Mouse (Mus musculus) kidney, postnatal 36 days (tissue): Measurements from ENCODE around the gene Btbd9.
"Not testable (repeated sequence)": the region's sequence is repeated elsewhere in the genome, so short reads cannot be mapped to it uniquely, and the experiment has no call there.

ENCODE experiments used
- DNase-seq, 2 experiments: peaks; one replicate each; pipeline ENCODE4 v3.0.0; 2021 to 2022; ENCODE audit warnings: mixed read lengths in 2 of 2

Btbd9 gene

DNA sequence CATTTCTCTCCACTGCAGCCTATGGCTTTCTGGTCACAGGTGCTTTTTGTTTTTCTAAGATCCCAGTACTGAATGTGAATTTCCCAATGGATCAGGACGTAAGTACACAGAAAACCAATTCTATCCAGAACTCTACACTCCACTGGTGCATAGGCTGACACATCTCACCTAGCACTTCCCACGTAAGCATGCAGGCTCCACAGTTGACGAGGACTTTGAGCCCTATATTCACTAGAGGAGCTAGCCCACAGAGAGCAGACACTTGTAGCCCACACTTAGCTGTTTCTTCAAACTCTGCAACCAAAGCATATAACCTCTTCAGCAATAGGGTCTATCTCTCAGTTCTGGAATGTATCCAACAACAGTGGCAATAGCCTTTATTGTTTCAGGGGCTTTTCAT is 19.8 kb downstream of the Btbd9 start:
- DNase-seq: no peak

DNA sequence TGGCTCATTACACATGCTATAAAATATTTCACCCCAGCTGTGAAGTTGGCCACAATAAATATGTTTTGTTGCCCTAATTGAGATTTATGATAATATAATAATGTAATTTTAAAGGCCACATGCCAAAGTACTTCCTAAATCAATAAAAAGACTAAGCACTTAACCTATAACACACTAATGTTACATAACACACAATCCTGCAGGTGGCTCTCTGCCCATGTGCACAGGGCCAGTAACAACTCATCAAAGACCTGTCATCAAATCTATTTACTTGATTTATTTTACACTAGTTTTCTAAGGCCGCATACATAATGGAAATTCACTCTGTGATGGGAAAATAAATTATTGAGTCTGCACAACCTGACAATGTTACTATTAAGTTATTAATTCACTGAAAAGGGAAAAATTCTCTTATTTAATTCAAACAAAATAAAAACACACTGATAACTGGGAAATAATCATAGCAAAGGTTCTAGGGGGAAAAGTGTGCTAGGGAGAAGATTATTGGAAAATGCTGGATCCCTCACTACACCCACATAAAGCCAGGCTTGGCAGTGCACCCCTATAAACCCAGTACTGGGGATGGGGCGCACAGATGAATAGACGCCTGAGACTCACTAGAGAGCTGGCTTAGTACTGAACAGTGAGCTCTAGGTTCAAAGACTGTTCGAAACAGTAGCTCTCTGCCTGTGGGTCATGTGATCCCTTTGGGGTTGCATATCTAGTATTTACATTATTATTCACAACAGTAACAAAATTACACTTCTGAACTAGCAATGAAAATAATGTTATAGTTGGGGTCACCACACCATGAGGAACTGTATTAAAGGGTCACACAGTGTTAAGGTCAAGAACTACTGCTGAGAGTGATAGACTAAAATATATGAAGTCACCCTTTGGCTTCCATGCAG is 23.0 kb downstream of the Btbd9 start:
- no peak for DNase-seq

DNA sequence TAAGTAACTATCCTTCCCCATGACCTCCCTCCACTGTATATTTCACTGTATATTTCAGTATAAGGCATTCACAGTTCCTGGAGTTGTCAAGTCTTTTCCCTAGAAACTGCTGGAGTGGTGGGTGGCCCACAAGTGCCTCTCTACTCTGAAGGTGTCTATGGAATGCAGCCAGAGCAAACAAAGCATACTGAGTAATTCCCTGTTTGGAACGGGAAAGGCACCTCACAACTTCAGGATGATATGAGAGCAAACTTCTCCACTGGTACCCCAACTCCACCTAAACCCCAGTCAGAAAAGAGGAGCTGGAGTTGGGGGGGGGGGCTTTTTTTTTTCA is 25.5 kb downstream of the Btbd9 start:
- no peak for DNase-seq

DNA sequence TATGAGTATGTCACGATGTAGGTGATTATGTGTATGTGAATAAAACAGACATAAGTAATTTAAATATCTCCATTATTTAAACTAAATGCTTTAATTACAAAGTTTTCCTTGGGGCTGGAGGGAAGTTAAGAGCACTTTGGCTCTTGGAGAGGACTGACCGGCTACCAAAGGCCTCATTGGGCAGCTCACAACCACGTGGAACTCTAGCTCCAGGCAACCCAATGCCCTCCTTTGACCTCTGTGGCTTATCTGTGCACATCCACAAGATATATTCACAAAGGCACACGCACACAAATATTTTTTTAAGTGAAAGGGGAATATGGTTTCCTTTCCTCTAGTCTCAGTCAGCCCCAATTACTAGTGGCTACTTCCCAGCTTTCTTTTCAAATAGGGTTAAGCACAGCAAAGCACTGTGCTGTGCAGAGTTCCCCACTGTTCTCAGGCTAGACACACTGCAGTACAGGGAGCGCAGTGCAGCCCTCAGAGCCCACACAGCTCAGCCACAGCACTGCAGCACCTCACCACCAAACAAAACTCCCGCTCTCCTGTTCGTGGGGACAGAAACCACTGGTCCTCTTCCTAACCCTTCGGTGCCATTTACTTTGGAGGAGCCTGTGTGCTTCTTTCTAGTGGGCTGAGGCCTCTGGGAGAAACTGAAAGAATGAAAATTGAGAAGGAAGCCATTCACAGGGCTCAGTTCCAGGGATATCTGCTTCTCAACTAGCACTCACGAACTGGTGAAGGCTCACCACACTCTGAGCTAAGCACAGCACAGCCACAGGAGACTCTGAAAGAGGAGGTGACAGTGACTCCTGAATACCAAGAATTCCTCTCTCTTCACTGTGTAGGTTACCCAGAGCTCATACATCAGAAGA is 26.2 kb downstream of the Btbd9 start:
- DNase-seq: no peak

DNA sequence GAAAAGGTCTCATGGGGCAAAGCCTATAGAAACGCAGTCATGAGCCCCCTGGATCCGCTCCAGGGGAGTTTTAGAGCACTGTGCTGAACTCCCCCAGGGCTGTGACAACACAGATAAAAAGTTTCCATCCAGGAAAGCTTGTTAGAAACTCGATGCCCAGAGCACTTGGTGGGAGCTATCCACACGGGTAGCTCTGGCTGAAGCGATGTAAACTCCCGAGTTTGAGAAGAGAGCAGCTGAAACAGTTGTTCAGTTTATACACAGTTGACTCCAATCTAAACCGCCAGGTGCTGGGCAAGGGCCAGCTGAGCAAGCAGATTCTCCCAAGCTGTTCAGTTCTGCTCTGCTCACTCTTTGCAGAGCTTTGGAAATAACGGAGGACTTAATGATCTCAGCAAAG is 37.2 kb downstream of the Btbd9 start:
- DNase-seq: peak; percentile 56 to 73

DNA sequence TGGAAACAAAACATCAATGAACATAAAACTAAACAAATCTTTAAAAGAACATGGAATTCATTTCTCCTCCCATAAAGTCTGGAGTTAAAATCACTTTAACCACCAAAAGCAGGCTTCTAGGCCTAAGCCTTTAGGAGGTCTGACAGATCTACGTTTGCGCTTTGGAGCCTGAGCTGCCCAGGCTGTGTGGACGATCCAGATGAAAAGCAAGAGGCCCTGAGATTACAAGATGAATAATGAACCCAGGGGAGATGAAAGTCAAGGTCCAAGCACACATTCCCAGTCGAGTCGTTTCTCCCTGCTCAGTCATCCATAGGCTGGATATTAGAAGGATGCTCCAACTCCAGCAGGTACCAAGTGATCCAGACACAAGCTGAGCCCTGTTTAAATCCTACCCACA is 39.6 kb downstream of the Btbd9 start:
- DNase-seq: no peak

DNA sequence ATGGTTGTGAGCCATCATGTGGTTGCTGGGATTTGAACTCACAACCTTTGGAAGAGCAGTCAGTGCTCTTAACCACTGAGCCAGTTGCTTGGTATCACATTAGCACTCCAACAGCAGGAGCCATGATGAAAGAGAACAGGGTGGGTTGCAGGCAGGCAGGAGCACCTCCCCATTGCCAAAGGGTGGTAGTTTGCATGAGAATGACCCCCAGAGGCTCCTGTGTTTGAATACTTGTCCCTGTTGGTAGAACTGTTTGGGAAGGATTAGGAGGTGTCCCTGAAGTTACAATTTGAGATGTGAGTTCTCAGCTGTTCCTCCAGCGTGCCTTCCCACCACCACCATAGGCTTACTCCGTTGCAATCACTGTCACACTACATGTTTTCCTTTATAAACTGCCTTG is 43.2 kb downstream of the Btbd9 start:
- no peak for DNase-seq

DNA sequence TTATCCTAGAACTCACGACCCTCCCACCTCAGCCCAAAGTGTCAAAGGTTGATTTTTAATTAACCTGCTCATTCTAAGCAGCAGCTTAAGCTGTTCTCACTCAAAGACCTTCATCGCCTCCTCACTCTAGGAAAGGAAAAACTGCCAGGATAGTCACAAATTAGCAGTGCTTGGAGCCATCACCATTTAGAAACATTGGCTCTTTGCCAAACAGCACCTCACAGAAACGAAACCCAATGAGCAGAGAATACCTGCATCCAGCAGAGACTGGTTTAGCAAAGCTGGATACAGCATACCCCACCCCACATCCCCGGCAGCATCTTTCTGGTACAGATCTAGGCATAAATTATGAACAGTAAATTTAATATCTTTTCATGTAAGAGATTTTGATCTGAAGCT is 45.7 kb downstream of the Btbd9 start:
- DNase-seq: no peak

DNA sequence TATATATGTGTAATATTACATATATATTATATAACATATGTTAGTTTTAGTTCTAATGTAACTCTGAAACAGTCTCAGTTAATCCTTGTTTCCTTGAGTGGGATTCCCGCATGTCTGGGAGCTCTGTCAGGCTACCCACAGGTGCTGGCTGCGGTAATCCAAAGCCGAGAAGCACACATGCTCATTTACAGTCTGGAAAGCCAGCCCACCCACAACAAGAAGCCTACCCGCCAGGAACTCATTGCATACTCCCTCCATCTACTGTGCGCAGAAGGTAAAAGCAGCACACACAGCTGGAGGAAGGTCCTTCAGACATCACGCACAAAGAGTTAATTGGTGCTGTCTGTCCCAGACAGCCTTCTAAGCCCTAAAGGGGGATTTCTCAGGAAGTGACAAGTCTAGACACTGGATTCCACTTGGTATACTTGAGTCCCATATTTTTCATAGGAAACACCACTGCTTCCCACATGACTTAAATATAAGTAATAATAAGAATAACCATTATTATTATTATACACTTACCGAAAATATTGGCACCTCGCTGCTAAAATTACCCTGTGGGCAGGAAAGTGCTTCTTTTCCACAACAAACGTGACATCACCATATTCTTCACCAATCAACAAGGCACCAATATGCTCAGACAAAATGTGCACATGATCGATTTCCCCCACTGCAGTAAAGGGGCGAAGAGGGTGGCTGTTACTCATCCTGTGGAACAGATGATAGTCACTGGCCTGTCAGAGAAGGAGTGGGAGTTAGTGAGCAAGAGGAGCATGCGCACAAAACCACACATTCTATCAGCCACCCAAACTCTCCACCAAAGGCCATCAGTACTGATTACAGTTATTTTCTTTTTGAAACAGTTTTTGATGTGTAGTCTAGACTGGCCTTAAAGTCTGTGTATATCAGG is 46.4 kb downstream of the Btbd9 start:
- DNase-seq: no peak

DNA sequence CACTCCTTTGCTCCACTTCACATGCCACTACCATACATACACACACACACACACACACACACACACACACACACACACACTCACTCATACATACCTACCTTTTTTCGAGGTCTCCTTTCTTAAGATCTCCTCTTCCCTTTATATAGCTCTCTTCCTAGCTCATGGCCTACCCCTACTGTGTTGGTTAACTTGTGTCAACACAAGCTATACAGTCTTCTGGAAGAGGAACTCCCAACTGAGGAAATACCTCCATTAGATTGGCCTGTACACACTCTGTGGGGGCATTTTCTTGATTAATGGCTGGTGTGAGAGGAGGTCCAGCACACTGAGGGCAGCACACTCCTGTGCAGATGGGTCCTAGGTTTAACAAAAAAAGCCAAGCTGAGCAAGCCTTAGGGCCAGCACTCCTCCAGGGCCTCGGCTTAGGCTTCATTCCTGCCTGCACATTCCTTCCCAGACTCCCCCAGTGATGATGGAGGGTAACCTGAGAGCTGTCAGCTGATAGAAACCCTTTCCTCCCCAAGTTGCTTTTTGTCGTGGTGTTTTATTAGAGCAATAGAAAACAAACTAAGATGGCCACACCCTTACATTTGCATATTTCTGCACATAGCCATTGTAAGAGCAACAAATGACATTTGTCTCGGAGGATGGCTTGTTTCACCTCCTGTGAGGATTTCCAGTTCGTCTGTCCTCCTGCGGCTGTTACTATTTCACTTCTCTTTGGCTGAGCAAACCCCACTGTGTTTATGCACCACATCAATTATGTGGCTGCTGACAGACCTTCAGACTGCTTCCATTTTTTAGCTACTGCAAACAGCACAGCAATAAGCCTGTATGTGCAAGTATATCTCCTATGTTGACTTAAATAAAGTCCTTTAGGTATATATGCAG is 50.6 kb downstream of the Btbd9 start:
- no peak for DNase-seq

DNA sequence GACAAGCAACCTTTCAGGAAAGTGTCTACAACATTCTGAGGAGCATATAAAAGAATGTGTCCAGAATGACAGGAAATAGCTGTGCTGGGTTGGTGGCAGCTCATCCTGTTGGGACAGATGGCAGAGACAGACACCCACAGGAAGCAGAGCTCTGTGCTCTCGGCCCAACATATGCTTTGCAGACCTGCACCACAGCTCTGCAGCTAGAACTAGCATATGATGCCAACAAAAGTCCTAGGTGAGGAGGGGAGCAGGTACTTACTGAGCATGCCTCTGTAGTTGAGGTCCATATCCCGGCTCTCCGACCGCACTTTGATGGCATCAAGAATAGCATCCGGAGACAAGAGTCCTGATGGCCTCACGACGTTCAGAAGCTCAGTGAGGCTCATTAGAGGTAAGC is 51.8 kb downstream of the Btbd9 start:
- no peak for DNase-seq

DNA sequence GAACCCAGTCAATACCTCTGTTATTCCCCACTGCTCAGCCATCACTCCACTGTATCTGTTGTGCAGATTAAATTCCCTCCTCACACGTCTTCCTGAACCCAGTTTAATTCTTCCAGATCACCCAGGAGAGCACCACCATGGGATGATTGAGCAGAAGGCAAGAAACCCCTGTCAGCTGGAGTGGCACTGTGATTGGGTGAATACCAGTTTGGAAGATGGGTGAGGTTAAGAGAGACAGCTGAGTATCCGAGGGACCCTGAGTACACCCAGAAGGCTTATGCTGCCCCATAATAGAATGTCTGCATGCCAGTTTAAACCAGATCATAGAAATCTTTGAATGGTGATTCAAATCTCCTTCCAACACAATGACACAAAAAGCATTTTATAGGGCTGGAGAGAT is 52.5 kb downstream of the Btbd9 start:
- DNase-seq: no peak

DNA sequence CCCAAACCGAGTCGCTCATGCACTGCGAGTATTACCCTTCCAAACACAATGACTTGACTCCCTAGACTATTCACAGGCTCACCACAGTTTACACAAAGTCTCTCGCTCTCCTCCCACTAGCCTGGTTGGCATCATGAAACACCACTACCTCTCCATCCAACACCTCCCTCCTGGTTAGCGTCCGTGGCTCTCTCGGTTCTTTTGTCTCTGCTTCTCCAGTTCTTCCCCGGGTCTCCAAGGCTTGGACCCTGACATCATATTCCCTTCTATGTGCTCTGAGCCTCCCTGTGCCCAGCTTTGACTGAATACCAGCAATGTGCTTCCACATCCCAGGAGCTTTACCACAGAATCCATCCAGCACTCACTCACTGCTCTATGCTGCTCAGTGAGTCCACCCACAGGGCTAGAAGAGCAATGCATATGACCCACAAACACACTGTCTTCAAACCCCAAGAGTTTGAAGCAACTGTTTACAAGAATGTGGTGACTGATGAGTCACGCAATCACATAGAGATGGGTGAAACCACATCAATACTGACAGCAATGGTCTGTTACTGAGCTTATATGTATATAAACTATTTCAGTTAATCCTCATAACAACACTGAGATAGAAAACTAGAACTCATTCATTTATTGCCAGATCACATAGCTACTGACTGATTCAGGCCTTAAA is 53.7 kb downstream of the Btbd9 start:
- DNase-seq: no peak

DNA sequence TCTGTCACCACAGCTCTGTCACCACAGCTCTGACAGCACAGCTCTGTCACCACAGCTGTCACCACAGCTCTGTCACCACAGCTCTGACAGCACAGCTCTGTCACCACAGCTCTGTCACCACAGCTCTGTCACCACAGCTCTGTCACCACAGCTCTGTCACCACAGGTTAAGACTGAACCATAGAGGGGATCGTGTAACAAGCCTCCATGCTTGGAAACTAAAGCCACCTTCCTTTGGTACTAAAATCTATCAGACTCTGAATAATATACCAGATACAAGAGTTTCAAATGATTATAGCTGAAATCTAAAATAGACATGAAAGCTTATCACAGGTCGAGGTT is 57.1 kb downstream of the Btbd9 start:
- DNase-seq: not testable (repeated sequence)

DNA sequence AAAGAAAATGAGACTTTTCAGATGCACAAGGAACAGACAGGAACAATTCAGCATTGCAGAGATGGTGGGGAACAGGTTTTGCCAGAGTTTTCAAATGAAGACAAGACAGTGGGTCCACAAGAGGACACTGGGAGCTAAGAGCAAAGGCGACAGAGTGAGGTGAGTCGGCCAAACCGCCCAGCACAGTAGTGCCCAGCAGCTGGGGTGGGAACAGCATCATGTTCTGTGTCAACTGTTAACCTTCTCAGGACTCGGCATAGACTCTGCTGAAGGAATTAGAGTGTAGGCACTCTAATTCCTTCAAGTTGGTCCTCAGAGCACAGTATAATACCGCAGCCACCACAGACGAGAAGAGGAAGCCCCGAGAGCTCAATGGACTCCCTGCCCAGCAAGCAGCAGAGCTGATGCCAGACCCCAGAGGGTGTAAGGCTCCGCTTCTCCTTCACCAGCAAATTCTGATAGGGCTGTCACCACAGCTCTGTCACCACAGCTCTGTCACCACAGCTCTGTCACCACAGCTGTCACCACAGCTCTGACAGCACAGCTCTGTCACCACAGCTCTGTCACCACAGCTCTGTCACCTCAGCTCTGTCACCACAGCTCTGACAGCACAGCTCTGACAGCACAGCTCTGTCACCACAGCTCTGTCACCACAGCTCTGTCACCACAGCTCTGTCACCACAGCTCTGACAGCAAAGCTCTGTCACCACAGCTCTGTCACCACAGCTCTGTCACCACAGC is 57.7 kb downstream of the Btbd9 start:
- no peak for DNase-seq

DNA sequence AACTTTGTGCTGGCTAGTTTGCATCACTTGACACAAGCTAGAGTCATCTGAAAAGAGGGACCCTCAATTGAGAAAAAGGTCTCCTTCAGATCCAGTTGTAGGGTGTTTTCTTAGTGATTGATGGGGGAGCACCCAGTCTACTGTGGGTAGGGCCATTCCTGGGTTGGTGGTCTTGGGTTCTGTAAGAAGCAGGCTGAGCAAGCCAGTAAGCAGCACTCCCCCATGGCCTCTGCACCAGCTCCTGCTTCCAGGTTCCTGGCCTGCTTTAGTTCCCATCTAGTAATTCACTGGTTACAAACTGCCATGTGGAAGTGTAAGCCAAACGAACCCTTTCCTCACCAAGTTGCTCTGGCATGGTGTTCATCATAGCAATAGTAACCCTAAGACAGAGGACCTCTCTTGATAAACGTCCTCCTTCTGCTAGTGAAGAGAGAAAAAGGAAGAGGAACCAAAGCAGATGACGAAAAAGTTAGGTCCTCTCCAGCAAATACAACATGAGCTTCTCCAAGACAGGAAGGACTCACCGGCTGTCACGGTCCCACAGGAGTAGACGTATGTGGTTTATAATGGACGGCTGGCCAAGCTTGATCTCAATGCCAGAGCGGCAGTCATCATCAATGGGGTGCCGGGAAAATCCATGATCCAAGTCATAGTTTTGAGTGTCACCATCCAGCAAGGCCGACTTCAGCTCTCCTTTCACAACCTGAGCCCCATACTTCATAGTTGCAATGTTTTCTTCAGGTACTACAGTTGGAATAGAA is 59.5 kb downstream of the Btbd9 start:
- no peak for DNase-seq

DNA sequence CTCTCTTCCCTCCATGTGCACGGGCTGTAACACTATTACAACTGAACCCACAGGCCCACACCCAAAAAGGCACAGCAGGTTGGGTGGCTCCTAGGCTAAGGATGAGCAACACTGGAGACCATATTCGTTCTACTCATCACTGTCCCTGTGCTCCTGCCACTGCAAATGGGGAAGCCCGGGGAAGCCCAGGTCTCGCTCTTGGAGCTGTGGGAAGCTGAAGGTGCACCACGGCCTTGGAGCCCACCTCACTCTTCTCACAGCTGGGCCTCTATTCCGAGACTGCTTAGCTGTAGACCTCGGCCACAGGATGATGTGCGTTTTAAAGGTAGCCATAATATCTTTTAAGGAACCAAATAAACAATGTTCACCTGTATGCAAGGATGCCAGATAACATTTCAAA is 60.9 kb downstream of the Btbd9 start:
- DNase-seq: no peak

DNA sequence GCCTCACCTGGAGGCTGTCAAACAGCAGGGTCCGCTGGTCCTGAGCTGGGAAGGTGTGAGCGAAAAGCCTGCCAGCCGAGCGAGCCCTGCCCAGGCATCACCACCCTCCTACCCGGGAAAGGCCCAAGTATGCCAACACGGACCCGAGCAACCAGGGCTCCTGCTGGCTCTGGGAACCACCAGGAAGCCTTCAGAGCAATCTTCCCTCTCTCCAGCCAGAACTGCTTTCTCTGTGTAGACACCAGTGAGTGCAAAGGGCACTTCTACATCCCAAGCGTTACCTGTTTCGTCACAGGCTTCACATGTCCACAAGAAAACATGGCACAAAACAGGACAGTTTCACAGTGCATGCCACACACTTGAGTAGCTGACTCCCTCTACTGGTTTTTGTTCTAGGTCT is 63.3 kb downstream of the Btbd9 start:
- no peak for DNase-seq

DNA sequence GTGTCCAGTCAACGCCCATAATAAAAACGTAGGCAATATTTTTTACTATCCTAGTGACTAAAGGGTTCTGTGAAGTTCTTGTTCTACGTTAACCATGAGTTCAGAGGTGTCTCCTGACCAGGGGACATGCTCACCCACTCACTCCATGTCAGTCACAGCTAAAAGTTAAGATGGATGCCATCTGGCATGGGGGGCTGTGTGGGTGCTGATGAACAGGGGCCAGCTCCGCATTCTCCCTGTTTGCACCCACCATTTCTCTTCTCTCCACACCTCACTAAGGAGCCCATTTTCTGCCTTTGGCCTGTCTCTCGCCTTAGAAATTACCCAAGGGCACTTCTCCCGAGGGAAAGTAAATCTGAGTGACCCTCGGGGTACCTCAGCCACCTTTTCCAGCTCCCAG is 63.8 kb downstream of the Btbd9 start:
- no peak for DNase-seq

DNA sequence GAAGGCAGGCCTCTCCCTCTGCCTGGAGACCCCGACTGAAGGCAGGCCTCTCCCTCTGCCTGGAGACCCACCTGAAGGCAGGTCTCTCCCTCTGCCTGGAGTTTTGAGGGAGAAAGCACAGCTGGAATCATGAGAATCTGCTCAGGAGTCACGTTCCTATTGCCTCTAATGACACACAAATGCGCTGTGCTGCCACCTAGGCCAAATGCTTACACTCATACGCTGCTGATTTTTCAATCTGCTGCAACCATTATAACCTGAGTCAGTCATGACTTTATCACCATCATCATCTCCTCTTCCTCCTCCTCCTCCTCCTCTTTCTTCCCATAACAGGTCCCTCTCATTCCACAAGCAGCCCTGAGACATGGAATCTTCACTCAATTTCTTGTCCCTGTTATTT is 64.3 kb downstream of the Btbd9 start:
- DNase-seq: no peak
